Mouse (Mus musculus) heart, embryonic 16.5 days (tissue): ENCODE data around the gene Zc3h7b. TPM values are rescaled to one million over a fixed set of nuclear protein-coding genes. Genes with fewer than 3 reads are reported as not detected.

ENCODE experiments used
- ATAC-seq: fragments of 200-750 bp; cut with Nextera tagmentation; replicated peaks from 2 replicates; pipeline ENCODE4 v1.8.0; 2017; ENCODE audit warnings: moderate number of reproducible peaks; ENCODE audit not compliant: insufficient read depth, low FRiP score; ENCODE audit errors: extremely low read depth
- H3K27ac ChIP-seq: fragments of 300-500 bp; sonication (generic); 2 replicates; pipeline ENCODE4 v1.5.1; 2014; ENCODE audit warnings: mild to moderate bottlenecking, low read length, control low read depth, moderate library complexity
- H3K27me3 ChIP-seq: fragments of 300-500 bp; sonication (generic); 2 replicates; pipeline ENCODE4 v1.6.1; 2014; ENCODE audit warnings: low read length, mixed read lengths; ENCODE audit not compliant: control insufficient read depth, insufficient read depth
- H3K36me3 ChIP-seq: fragments of 300-500 bp; sonication (generic); 2 replicates; pipeline ENCODE4 v1.6.1; 2014; ENCODE audit not compliant: control insufficient read depth, insufficient read depth
- H3K4me1 ChIP-seq: fragments of 300-500 bp; sonication (generic); 2 replicates; pipeline ENCODE4 v1.6.1; 2014; ENCODE audit warnings: low read length, mixed read lengths; ENCODE audit not compliant: control insufficient read depth, insufficient read depth
- H3K4me2 ChIP-seq: fragments of 300-500 bp; sonication (generic); 2 replicates; pipeline ENCODE4 v1.6.1; 2014; ENCODE audit warnings: low read depth, mild to moderate bottlenecking, control low read depth, low read length
- H3K4me3 ChIP-seq: fragments of 300-500 bp; sonication (generic); 2 replicates; pipeline ENCODE4 v1.5.1; 2014; ENCODE audit warnings: mild to moderate bottlenecking, control low read depth, low read length
- H3K9ac ChIP-seq: fragments of 300-500 bp; sonication (generic); 2 replicates; pipeline ENCODE4 v1.6.1; 2014; ENCODE audit warnings: low read length, control low read depth
- H3K9me3 ChIP-seq: fragments of 300-500 bp; sonication (generic); replicated peaks from 2 replicates; pipeline ENCODE4 v1.6.1; 2016; ENCODE audit warnings: low read length; ENCODE audit not compliant: control insufficient read depth
- WGBS: fragments of 180-500 bp; shearing (Covaris S2); extraction: QIAGEN DNeasy Blood & Tissue Kit; methylation state at CpG from one replicate; pipeline ENCODE4 v1.1.7; 2014; 5-methylcytosine and 5-hydroxymethylcytosine counted together
- polyA plus RNA-seq: library from polyadenylated mRNA; unstranded; fragments of >200 nt; fragmentation: Nextera tagmentation; extraction: Ambion mirVana; gene quantifications from 2 replicates; pipeline ENCODE4 v1.2.1, GENCODE M21; 2015

The Zc3h7b gene
- polyA plus RNA-seq, 1 experiment from 2014 or later, result 19.2 TPM

- no peaks in the 10 kb centered on the region for H3K27me3 ChIP-seq
- no peak overlapping the region for H3K9ac ChIP-seq
- H3K36me3 ChIP-seq, result peaks cover 16% of the 10 kb centered on the region; the same call in 1 of the 2 replicates
- no peak overlapping the region for H3K4me2 ChIP-seq
- 78% methylated on average over 5 of the region's 5 CpGs for WGBS
- no peaks in the 10 kb centered on the region for H3K9me3 ChIP-seq
- H3K4me3 ChIP-seq, result no peak overlapping the region
- no peak for ATAC-seq
- peaks cover 19% of the 10 kb centered on the region for H3K4me1 ChIP-seq
- H3K27ac ChIP-seq, result no peak overlapping the region
Observed at GRCm38 (mm10) chr15:81813986-81814705, 69.3 kb downstream of the Zc3h7b start.

- no peak for ATAC-seq
- 84% methylated on average over 12 of the region's 12 CpGs for WGBS
Observed at GRCm38 (mm10) chr15:81814716-81815370, 70.0 kb downstream of the Zc3h7b start.

GRCm38 (mm10) chr15:81818404-81818803, 73.5 kb downstream of the Zc3h7b start:
- no peaks in the 10 kb centered on the region for H3K4me1 ChIP-seq
- H3K27me3 ChIP-seq, result no peaks in the 10 kb centered on the region
- no peak overlapping the region for H3K9ac ChIP-seq
- no peaks in the 10 kb centered on the region for H3K9me3 ChIP-seq
- peaks cover 25% of the 10 kb centered on the region for H3K36me3 ChIP-seq
- 95% methylated on average over 3 of the region's 3 CpGs for WGBS
- H3K4me2 ChIP-seq, result no peak overlapping the region
- H3K27ac ChIP-seq, result no peak overlapping the region
- no peak overlapping the region for H3K4me3 ChIP-seq
- no peak for ATAC-seq

More at GRCm38 (mm10) chr15:81814716-81815370, 70.0 kb downstream of the Zc3h7b start:
- H3K9ac ChIP-seq, result no peak overlapping the region
- no peak overlapping the region for H3K4me3 ChIP-seq
- no peak overlapping the region for H3K27ac ChIP-seq
- no peaks in the 10 kb centered on the region for H3K9me3 ChIP-seq
- H3K4me2 ChIP-seq, result no peak overlapping the region
- peaks cover 12% of the 10 kb centered on the region for H3K4me1 ChIP-seq
- no peaks in the 10 kb centered on the region for H3K27me3 ChIP-seq
- peaks cover 18% of the 10 kb centered on the region; the same call in 1 of the 2 replicates for H3K36me3 ChIP-seq

- ATAC-seq, result no peak
- Histone ChIP-seq H3K4me1 (no peaks in the 10 kb centered on the region), H3K27me3 (no peaks in the 10 kb centered on the region), H3K9me3 (no peaks in the 10 kb centered on the region), H3K9ac (no peak overlapping the region), H3K4me3 (no peak overlapping the region), H3K4me2 (no peak overlapping the region), H3K36me3 (peaks cover 30% of the 10 kb centered on the region), H3K27ac (no peak overlapping the region)
- WGBS, result 76% methylated on average over 3 of the region's 3 CpGs
Observed at GRCm38 (mm10) chr15:81822631-81823030, 77.8 kb downstream of the Zc3h7b start.

GRCm38 (mm10) chr15:81824832-81825231, 80.0 kb downstream of the Zc3h7b start:
- no peak for ATAC-seq
- 77% methylated on average over 3 of the region's 3 CpGs for WGBS

GRCm38 (mm10) chr15:81828426-81829207, 83.8 kb downstream of the Zc3h7b start:
- Histone ChIP-seq H3K36me3 (peaks cover 16% of the 10 kb centered on the region), H3K4me3 (no peak overlapping the region)

More at GRCm38 (mm10) chr15:81824832-81825231, 80.0 kb downstream of the Zc3h7b start:
- Histone ChIP-seq H3K4me2 (no peak overlapping the region), H3K4me1 (no peaks in the 10 kb centered on the region), H3K9ac (no peak overlapping the region), H3K27me3 (no peaks in the 10 kb centered on the region), H3K27ac (no peak overlapping the region), H3K9me3 (no peaks in the 10 kb centered on the region), H3K36me3 (peaks cover 24% of the 10 kb centered on the region), H3K4me3 (no peak overlapping the region)

GRCm38 (mm10) chr15:81829208-81829580, 84.3 kb downstream of the Zc3h7b start:
- H3K4me2 ChIP-seq, result no peak overlapping the region
- no peak for ATAC-seq
- 61% methylated on average over 2 of the region's 2 CpGs for WGBS
- H3K4me3 ChIP-seq, result no peak overlapping the region
- H3K9ac ChIP-seq, result no peak overlapping the region
- peaks cover 20% of the 10 kb centered on the region for H3K4me1 ChIP-seq
- H3K27me3 ChIP-seq, result no peaks in the 10 kb centered on the region
- H3K9me3 ChIP-seq, result no peaks in the 10 kb centered on the region
- peaks cover 12% of the 10 kb centered on the region for H3K36me3 ChIP-seq
- H3K27ac ChIP-seq, result no peak overlapping the region

More at GRCm38 (mm10) chr15:81828426-81829207, 83.8 kb downstream of the Zc3h7b start:
- Histone ChIP-seq H3K4me1 (peaks cover 15% of the 10 kb centered on the region), H3K27me3 (no peaks in the 10 kb centered on the region), H3K4me2 (no peak overlapping the region), H3K9ac (no peak overlapping the region), H3K9me3 (no peaks in the 10 kb centered on the region), H3K27ac (no peak overlapping the region)
- 70% methylated on average over 7 of the region's 7 CpGs for WGBS
- no peak for ATAC-seq

GRCm38 (mm10) chr15:81830530-81830929, 85.7 kb downstream of the Zc3h7b start:
- H3K36me3 ChIP-seq, result peaks cover 5% of the 10 kb centered on the region
- H3K4me1 ChIP-seq, result peaks cover 31% of the 10 kb centered on the region
- H3K27ac ChIP-seq, result no peak overlapping the region
- 88% methylated on average over 4 of the region's 4 CpGs for WGBS
- ATAC-seq, result no peak
- no peak overlapping the region for H3K4me3 ChIP-seq
- no peak overlapping the region for H3K4me2 ChIP-seq
- H3K27me3 ChIP-seq, result no peaks in the 10 kb centered on the region
- no peaks in the 10 kb centered on the region for H3K9me3 ChIP-seq
- no peak overlapping the region for H3K9ac ChIP-seq
